Mouse (Mus musculus): ENCODE results near the gene Kmt5b. TPM values are rescaled to one million over a fixed set of nuclear protein-coding genes. Genes with fewer than 3 reads are reported as not detected.

The Kmt5b gene
- total and polyA plus RNA-seq, 3 experiments, result 14.9 to 23.9 TPM; not detected in 1

DNA sequence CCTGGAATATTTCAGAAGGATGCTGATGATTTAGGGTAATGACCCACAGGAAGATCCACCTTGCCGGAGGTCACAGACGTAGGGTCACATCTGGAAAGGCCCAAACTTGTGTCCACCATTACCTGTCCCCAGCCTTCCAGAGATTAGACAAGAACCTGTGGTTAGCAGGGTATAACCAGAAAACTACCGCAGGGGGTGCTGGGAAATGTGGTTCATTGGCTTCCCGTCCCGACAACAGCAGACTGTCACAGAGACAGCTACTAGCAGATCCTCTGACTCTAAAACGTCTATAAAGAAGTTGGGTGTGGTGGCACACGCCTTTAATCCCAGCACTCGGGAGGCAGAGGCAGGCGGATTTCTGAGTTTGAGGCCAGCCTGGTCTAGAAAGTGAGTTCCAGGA is 69.6 kb downstream of the Kmt5b start:
- no peak for DNase-seq (ENCODE audit: low read depth, low spot score)
- TF ChIP-seq EP300 (IDR thresholded peaks at IDR 0.05; ENCODE audit: low read depth in 1 of 2, low read length in 2 of 2) (no peak), HCFC1 (IDR thresholded peaks at IDR 0.05; ENCODE audit: low read depth, low read length) (no peak), NELFE (IDR thresholded peaks at IDR 0.05; ENCODE audit: low read depth, low read length) (no peak), MXI1 (IDR thresholded peaks at IDR 0.05; ENCODE audit: low read depth, low read length) (no peak), TAL1 (IDR thresholded peaks at IDR 0.05; ENCODE audit: low read length) (no peak), SMC3 (IDR thresholded peaks at IDR 0.05; ENCODE audit: low read depth, low read length) (no peak), MYC (IDR thresholded peaks at IDR 0.05; ENCODE audit: low read depth, low read length) (no peak), ELF1 (IDR thresholded peaks at IDR 0.05; ENCODE audit: low read depth, low read length) (no peak)
- no peaks in the 10 kb centered on the region; a peak in 2 of 4 replicates for H3K27me3 ChIP-seq (ENCODE audit: control insufficient read depth in 1 of 2, insufficient read depth in 2 of 2, low read length in 2 of 2)

GRCm38 (mm10) chr19:3838931-3839330 is 71.7 kb downstream of the Kmt5b start:
- TF ChIP-seq POLR2AphosphoS5 (IDR thresholded peaks at IDR 0.05; ENCODE audit: borderline replicate concordance, low read depth, low read length), result no peak
- no peak for TF ChIP-seq POLR2A (IDR thresholded peaks at IDR 0.05; ENCODE audit: control insufficient read depth in 1 of 2, insufficient read depth in 1 of 2, low read depth in 1 of 2, low read length in 2 of 2, poor library complexity in 1 of 2)
- no peak for TF ChIP-seq RCOR1 (IDR thresholded peaks at IDR 0.05; ENCODE audit: low read depth, low read length)
- TF ChIP-seq ZNF384 (IDR thresholded peaks at IDR 0.05; ENCODE audit: low read depth, low read length), result no peak
- no peak for TF ChIP-seq ZKSCAN1 (IDR thresholded peaks at IDR 0.05; ENCODE audit: low read depth, low read length)
- TF ChIP-seq E2F4 (IDR thresholded peaks at IDR 0.05; ENCODE audit: borderline replicate concordance, low read depth, low read length), result no peak
- TF ChIP-seq SMC3 (IDR thresholded peaks at IDR 0.05; ENCODE audit: low read depth, low read length), result no peak

More for the DNA sequence above, 69.6 kb downstream of the Kmt5b start:
- no peaks in the 10 kb centered on the region for H3K79me2 ChIP-seq (ENCODE audit: control insufficient read depth, insufficient read depth, low read length, poor library complexity)
- peaks cover 0 to 8% of the 10 kb centered on the region in 2 experiments; a peak in 3 of 4 replicates for H3K4me1 ChIP-seq (ENCODE audit: control insufficient read depth in 1 of 2, insufficient read depth in 2 of 2, low read length in 2 of 2)
- no peak overlapping the region for H3K9ac ChIP-seq (ENCODE audit: control insufficient read depth, low read depth, low read length, poor library complexity, severe bottlenecking)
- H3K4me3 ChIP-seq (ENCODE audit: control insufficient read depth in 1 of 2, insufficient read depth in 1 of 2, low read depth in 2 of 2, low read length in 2 of 2), result no peak overlapping the region
- H3K9me3 ChIP-seq (replicated peaks; ENCODE audit: insufficient read depth, low read length), result no peaks in the 10 kb centered on the region
- H3K27ac ChIP-seq (ENCODE audit: control insufficient read depth, low read depth, low read length), result no peak overlapping the region
- peaks cover 0 to 6% of the 10 kb centered on the region in 2 experiments; a peak in 2 of 4 replicates for H3K36me3 ChIP-seq (ENCODE audit: control insufficient read depth in 1 of 2, insufficient read depth in 2 of 2, low read length in 2 of 2)

GRCm38 (mm10) chr19:3839686-3840085 is 72.5 kb downstream of the Kmt5b start:
- no peak for DNase-seq (ENCODE audit: low read depth, low spot score)
- TF ChIP-seq ZKSCAN1 (IDR thresholded peaks at IDR 0.05; ENCODE audit: low read depth, low read length) (no peak), CHD2 (IDR thresholded peaks at IDR 0.05; ENCODE audit: low read length) (no peak), MAX (IDR thresholded peaks at IDR 0.05; ENCODE audit: low read length) (no peak), CHD1 (IDR thresholded peaks at IDR 0.05; ENCODE audit: low read depth, low read length) (no peak), POLR2AphosphoS5 (IDR thresholded peaks at IDR 0.05; ENCODE audit: borderline replicate concordance, low read depth, low read length) (no peak), MXI1 (IDR thresholded peaks at IDR 0.05; ENCODE audit: low read depth, low read length) (no peak), E2F4 (IDR thresholded peaks at IDR 0.05; ENCODE audit: borderline replicate concordance, low read depth, low read length) (no peak), JUND (IDR thresholded peaks at IDR 0.05; ENCODE audit: low read depth, low read length) (no peak), NELFE (IDR thresholded peaks at IDR 0.05; ENCODE audit: low read depth, low read length) (no peak), ZC3H11A (IDR thresholded peaks at IDR 0.05; ENCODE audit: low read depth, low read length) (no peak), MYB (IDR thresholded peaks at IDR 0.05; ENCODE audit: low read depth, low read length) (no peak)
- H3K9ac ChIP-seq (ENCODE audit: control insufficient read depth, low read depth, low read length, poor library complexity, severe bottlenecking), result no peak overlapping the region
- no peaks in the 10 kb centered on the region for H3K79me2 ChIP-seq (ENCODE audit: control insufficient read depth, insufficient read depth, low read length, poor library complexity)
- no peaks in the 10 kb centered on the region for H3K4me1 ChIP-seq (ENCODE audit: control insufficient read depth in 1 of 2, insufficient read depth in 2 of 2, low read length in 2 of 2)
- no peak overlapping the region for H3K4me3 ChIP-seq (ENCODE audit: control insufficient read depth in 1 of 2, insufficient read depth in 1 of 2, low read depth in 2 of 2, low read length in 2 of 2)
- no peaks in the 10 kb centered on the region; a peak in 2 of 4 replicates for H3K27me3 ChIP-seq (ENCODE audit: control insufficient read depth in 1 of 2, insufficient read depth in 2 of 2, low read length in 2 of 2)
- H3K27ac ChIP-seq (ENCODE audit: control insufficient read depth, low read depth, low read length), result no peak overlapping the region
- H3K36me3 ChIP-seq (ENCODE audit: control insufficient read depth in 1 of 2, insufficient read depth in 2 of 2, low read length in 2 of 2), result no peaks in the 10 kb centered on the region; a peak in 1 of 4 replicates
- no peaks in the 10 kb centered on the region for H3K9me3 ChIP-seq (replicated peaks; ENCODE audit: insufficient read depth, low read length)

More at GRCm38 (mm10) chr19:3838931-3839330, 71.7 kb downstream of the Kmt5b start:
- DNase-seq (ENCODE audit: low read depth, low spot score), result no peak
- Histone ChIP-seq H3K36me3 (ENCODE audit: control insufficient read depth in 1 of 2, insufficient read depth in 2 of 2, low read length in 2 of 2) (no peaks in the 10 kb centered on the region; a peak in 1 of 4 replicates), H3K4me3 (ENCODE audit: control insufficient read depth in 1 of 2, insufficient read depth in 1 of 2, low read depth in 2 of 2, low read length in 2 of 2) (no peak overlapping the region), H3K27me3 (ENCODE audit: control insufficient read depth in 1 of 2, insufficient read depth in 2 of 2, low read length in 2 of 2) (no peaks in the 10 kb centered on the region; a peak in 2 of 4 replicates), H3K79me2 (ENCODE audit: control insufficient read depth, insufficient read depth, low read length, poor library complexity) (no peaks in the 10 kb centered on the region), H3K4me1 (ENCODE audit: control insufficient read depth in 1 of 2, insufficient read depth in 2 of 2, low read length in 2 of 2) (no peaks in the 10 kb centered on the region), H3K9ac (ENCODE audit: control insufficient read depth, low read depth, low read length, poor library complexity, severe bottlenecking) (no peak overlapping the region), H3K9me3 (replicated peaks; ENCODE audit: insufficient read depth, low read length) (no peaks in the 10 kb centered on the region), H3K27ac (ENCODE audit: control insufficient read depth, low read depth, low read length) (no peak overlapping the region)
